Mouse (Mus musculus) cerebellum, postnatal 4 days (tissue): ENCODE measurements at regions not wholly inside any gene's neighbourhood (a gene's known extent, or its start where the extent isn't known, plus 50 kb on each side); places are given as distances from the start of the nearest gene placed in this dataset.

ENCODE experiments used
- DNase-seq, 2 experiments: peaks; one replicate each; pipeline ENCODE4 v3.0.0; 2022; ENCODE audit warnings: low spot score in 2 of 2, mixed read lengths in 1 of 2

DNA sequence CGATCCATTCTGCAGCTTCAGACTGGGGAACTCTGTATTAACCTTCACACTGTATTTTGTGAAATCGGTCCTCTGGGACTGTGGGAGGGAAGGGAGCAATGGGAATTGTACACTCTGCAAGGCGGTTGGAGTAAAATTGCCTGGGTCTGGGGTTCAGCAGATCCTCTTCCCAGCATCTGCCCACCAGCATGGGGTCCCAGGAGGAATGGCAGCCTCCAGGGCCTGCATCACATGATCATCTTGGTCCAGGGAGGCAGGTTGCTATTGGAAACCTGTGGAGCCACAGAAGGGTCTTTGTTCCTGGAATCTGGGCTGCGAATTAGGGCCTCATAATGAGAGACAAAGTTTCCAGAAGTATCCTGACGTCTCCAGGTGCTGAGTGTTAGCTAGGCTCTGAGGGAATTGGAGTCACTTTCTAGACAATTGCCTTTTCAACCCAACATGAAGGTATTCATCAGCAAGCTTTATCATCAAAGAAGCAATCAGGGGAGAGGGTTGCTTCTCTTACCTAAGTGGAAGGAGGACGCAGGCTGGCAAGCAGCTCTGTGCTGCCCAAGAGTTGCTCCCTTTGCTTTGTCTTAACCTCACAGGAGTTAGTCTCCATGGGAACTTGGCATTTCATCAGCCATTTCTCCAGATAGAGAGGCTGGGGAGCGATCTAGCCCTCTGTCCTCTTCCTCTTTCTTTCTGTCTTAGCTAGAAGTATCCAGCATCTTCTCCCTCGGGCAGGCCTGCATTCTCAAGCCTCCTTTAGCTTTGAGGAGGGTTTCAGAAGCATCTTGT is 449.7 kb upstream of the Cdh4 start:
- no peak for DNase-seq

DNA sequence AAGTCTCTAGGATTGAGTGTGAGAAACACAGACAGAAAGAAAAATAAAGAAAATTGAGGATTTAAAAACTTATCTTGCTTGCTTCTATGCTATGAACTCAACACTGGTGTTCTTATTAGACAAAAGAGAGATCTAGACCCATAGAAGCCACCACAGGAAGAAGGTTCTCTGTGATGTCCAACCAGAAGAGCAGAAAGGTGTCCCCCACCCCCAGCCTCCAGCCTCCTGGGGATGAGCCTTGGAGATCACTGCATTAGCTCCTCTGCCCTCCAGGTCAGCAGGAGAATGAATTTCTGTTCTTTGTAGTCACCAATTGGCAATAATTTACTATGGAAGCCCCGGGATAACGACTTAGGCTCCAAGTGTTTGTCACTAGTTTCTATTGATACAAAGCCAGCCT is 444.3 kb upstream of the Cdh4 start:
- DNase-seq: no peak

- no peak for DNase-seq
These were observed 441.7 kb upstream of the Cdh4 start for GRCm38 (mm10) chr2:179000448-179001081.

DNA sequence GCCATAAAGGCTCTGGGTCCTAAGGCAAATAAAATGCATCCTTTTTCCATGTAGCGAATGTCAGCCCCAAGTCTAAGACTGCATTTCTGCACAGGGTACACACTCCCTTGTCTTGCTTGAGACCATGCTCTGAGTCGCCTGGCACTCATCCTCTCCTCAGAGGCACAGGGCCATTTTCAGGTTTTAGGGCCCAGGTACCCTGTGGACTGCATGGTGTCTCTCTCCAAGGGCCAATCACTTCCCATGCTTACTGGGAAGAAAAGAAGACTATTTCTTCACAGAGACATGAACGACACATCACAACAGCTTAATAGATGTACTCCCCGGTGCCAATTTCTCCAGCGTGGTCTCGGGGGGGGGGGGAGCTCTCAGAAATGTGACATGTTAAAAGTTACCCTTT is 434.5 kb upstream of the Cdh4 start:
- no peak for DNase-seq

- no peak for DNase-seq
These were observed 428.2 kb upstream of the Cdh4 start for GRCm38 (mm10) chr2:179013891-179014593.

GRCm38 (mm10) chr2:179022675-179023194 is 419.5 kb upstream of the Cdh4 start:
- no peak for DNase-seq

- DNase-seq: no peak
These were observed 418.0 kb upstream of the Cdh4 start for GRCm38 (mm10) chr2:179024225-179024624.

DNA sequence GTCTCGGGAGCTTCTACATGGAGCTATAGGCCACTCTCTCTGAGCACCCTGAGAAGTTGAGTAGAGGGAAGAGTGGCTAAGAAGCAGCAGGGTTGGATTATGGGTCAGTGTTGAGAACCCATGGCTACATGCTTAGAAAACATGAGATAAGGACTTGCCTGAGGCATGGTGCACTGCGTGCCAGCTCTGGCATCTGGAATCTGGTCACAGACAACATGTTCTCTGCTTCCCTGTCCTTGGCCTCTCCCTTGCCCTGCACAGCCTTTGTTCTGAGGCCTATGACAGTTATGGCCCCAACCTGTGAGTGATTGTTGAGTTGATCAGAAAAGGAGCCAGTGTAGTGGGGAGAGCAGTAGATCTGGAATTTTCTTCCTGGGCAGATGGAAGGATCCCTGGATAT is 409.1 kb upstream of the Cdh4 start:
- DNase-seq: no peak

DNA sequence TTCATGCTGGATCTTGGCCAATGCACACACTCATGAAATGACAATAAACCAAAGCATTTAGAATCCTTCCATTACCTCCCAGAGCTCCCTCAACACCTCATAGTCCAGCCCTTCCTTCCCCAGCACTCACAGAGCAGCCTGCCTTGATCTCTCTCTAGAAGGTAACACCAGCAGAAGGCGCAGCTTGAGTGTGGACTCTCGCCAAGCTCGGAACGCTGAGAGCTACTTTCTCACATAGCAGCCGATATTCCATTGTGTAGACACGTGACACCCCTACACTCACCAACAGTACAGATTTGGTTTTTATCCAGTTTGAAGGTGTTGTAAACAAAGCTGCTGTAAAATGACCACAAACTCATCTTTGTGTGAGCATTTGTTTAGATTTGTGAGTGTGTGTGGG is 406.8 kb upstream of the Cdh4 start:
- DNase-seq: peak in 1 of 2 experiments; percentile 18

- DNase-seq: no peak
These were observed 402.5 kb upstream of the Cdh4 start for GRCm38 (mm10) chr2:179039697-179040096.

GRCm38 (mm10) chr2:179043671-179044070 is 398.6 kb upstream of the Cdh4 start:
- no peak for DNase-seq

- DNase-seq: no peak
These were observed 396.9 kb upstream of the Cdh4 start for GRCm38 (mm10) chr2:179045361-179045760.

GRCm38 (mm10) chr2:179054441-179054840 is 387.8 kb upstream of the Cdh4 start:
- DNase-seq: no peak

GRCm38 (mm10) chr2:179064616-179065015 is 377.6 kb upstream of the Cdh4 start:
- DNase-seq: no peak

GRCm38 (mm10) chr2:179069520-179069919 is 372.7 kb upstream of the Cdh4 start:
- no peak for DNase-seq

DNA sequence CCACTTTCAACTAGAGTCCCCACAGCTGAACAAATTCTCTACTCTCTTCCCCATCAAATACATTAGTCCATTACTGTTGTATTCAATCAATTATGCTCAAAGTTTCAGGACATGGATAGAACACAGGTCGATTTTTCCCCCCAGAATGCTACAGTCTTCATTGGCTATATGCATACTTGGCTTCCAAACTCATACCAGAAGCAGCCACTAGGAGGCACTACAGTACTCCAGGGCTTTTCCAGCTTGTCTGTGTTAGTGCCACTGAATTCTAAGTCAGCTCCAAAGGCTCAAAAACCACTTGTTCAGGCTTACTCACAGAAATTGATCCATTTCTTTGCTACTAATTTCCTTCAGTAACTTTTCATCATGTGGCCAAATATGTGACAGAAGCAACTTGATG is 371.9 kb upstream of the Cdh4 start:
- DNase-seq: peak; percentile 29 to 60

DNA sequence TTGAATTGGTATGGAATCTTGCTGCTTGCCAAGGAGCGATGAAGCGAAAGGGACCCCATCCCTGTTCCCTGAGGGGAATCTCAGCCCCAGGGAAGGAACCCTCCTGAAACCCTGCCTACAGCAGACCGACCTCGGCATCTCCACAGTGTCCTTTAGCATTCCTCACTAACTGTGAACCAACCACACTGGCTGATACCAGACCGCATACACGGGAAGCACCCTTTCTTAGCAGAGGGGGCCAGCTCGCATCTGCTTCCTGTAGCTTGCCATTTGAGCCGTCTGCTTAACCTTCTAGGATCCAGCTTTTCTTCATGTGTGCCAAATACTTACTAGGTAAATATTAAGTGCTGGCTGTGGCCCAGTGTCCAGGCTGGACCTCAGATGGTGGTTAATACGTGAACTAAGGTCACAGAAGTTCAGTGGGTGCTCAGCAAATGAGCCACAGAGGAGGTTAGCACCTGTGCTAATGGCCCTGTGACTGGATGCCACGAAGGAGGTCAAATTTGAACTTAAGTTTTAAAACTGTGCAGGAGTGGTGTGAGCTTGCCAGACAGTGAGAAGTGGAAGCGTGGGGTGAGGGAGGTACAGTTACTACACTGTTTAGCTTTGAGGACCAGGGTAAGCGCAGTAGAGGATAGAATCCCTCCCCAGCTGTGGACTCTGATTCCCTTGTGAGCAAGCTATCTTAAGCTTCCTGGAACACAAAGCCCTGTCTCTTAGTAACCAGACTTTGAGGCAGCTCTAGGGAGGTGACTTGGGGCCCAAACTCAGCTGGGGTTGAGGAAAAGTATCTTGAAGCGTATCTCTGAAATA is 361.6 kb upstream of the Cdh4 start:
- DNase-seq: no peak

GRCm38 (mm10) chr2:179086915-179087314 is 355.3 kb upstream of the Cdh4 start:
- no peak for DNase-seq

GRCm38 (mm10) chr2:179091480-179091879 is 350.8 kb upstream of the Cdh4 start:
- no peak for DNase-seq

DNA sequence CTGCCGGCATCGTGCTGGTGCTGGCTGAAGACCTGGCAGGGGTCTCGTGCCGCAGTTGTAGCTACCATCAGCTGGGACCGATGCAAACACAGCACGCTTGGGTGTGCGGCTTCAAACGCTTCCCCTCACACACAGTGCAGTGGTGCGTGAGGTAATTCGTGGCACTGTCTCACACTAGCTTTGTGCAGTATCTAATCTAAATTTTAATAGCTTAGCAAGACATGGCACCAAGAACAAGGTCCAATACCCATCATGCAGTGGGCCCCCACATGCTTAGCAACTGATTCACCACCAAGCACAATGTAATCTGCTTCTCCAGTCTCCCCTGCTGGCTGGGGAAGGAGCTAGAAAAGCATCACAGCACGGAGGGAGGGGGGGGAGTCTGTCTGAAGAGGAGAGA is 348.2 kb upstream of the Cdh4 start:
- peak in 1 of 2 experiments; percentile 16 for DNase-seq

GRCm38 (mm10) chr2:179095981-179096380 is 346.2 kb upstream of the Cdh4 start:
- no peak for DNase-seq

- DNase-seq: no peak
These were observed 345.4 kb upstream of the Cdh4 start for GRCm38 (mm10) chr2:179096861-179097260.
